Mouse (Mus musculus): ENCODE results near the gene Dlx2. TPM values are rescaled to one million over a fixed set of nuclear protein-coding genes. Genes with fewer than 3 reads are reported as not detected.

Dlx2 gene
- polyA plus RNA-seq, 1 experiment from 2014 or later, result 83.2 TPM

GRCm38 (mm10) chr2:71494971-71495370, 51.6 kb downstream of the Dlx2 start:
- H3K4me3 ChIP-seq, result no peak overlapping the region
- H3K27me3 ChIP-seq, result no peaks in the 10 kb centered on the region
- peaks cover 32% of the 10 kb centered on the region for H3K4me1 ChIP-seq
- ATAC-seq, result no peak
- no peak overlapping the region for H3K27ac ChIP-seq
- H3K9ac ChIP-seq, result no peak overlapping the region
- no peak overlapping the region; the same call in 1 of the 2 replicates for H3K4me2 ChIP-seq
- no peaks in the 10 kb centered on the region for H3K36me3 ChIP-seq (ENCODE audit: poor library complexity, severe bottlenecking)
- WGBS, result 41% methylated on average over 4 of the region's 4 CpGs
- no peaks in the 10 kb centered on the region for H3K9me3 ChIP-seq (replicated peaks)

DNA sequence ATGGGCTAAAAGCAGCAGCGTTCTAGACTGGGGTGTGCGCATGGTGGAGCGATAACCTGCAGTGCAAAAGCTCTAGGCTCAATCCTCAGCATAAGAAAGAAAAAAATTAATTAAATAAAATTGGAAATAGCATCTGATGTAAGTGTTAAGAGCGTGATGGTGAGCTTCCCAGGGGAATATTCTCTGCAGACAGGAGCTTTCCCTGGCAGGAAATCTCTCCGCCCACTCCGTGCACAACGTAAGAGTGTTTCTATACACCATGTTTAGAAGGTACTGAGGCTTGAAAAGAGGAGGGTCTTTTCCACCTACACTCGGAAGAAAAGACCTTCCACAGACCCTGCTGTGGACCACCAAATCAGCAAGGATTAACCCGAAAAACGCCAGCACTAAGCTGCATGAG, 52.1 kb downstream of the Dlx2 start:
- Histone ChIP-seq H3K4me3 (no peak overlapping the region), H3K9ac (no peak overlapping the region), H3K9me3 (replicated peaks) (no peaks in the 10 kb centered on the region), H3K36me3 (ENCODE audit: poor library complexity, severe bottlenecking) (no peaks in the 10 kb centered on the region), H3K27ac (no peak overlapping the region), H3K4me2 (no peak overlapping the region; the same call in 1 of the 2 replicates), H3K4me1 (peaks cover 27% of the 10 kb centered on the region), H3K27me3 (no peaks in the 10 kb centered on the region)
- ATAC-seq, result no peak
- 54% methylated on average over 10 of the region's 10 CpGs for WGBS

Other genes with a start within 250 kb of the Dlx2 start
- 63.3 and 66.5 TPM in 2 replicates for gene Slc25a12, start 179.0 kb downstream of the Dlx2 start, polyA plus RNA-seq (2015; fragmentation: Nextera tagmentation; extraction: Ambion mirVana)
- gene Hat1, start 157.8 kb downstream of the Dlx2 start, polyA plus RNA-seq (2015; fragmentation: Nextera tagmentation; extraction: Ambion mirVana), result 155 and 156 TPM in 2 replicates
- 38.1 and 46.4 TPM in 2 replicates for gene Metap1d, start 93.5 kb downstream of the Dlx2 start, polyA plus RNA-seq (2015; fragmentation: Nextera tagmentation; extraction: Ambion mirVana)
- 278 and 287 TPM in 2 replicates for gene Dlx1, start 18.6 kb downstream of the Dlx2 start, polyA plus RNA-seq (2015; fragmentation: Nextera tagmentation; extraction: Ambion mirVana)
- gene Itga6, start 198.9 kb upstream of the Dlx2 start, polyA plus RNA-seq (2015; fragmentation: Nextera tagmentation; extraction: Ambion mirVana), result 31.1 and 32.0 TPM in 2 replicates